Mouse (Mus musculus): ENCODE data around the gene Ccdc120.
"Not testable (repeated sequence)": the region's sequence is repeated elsewhere in the genome, so short reads cannot be mapped to it uniquely, and the experiment has no call there.

DNA sequence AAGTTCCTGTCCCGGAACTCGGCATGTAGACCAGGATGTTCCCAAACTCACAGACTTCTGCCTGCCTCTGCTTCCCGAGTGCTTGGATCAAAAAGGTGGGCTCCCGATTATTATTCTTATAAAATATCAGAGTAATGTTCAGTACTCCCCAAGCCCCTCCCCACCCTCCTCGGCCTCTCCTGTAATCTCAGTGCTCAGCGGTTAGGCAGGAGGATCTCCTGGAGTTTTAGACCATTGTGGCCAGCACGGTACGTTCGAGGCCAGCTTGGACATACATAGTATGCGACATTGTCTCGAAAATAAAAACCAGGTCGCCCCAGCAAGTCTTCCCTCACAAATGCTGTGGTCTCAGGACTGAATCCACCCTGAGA lies 37.0 kb downstream of the Ccdc120 start:
- not testable (repeated sequence) for TF ChIP-seq CTCF (IDR thresholded peaks at IDR 0.05; ENCODE audit: control insufficient read depth, insufficient read depth, insufficient replicate concordance, low read depth, low read length); POLR2A (IDR thresholded peaks at IDR 0.05; ENCODE audit: control insufficient read depth, low read depth, low read length)
